Mouse (Mus musculus) T-helper 2 cell (primary cell): Measurements from ENCODE around the gene Aplp1.

Experiments
- in situ Hi-C: fragments of 300-600 bp; cut with MboI, MseI; formaldehyde crosslinking; loops from one replicate; pipeline ENCODE4 v1.15.1; 2025; ENCODE audit warnings: high pct_unique_total_duplicates

Aplp1 gene

DNA sequence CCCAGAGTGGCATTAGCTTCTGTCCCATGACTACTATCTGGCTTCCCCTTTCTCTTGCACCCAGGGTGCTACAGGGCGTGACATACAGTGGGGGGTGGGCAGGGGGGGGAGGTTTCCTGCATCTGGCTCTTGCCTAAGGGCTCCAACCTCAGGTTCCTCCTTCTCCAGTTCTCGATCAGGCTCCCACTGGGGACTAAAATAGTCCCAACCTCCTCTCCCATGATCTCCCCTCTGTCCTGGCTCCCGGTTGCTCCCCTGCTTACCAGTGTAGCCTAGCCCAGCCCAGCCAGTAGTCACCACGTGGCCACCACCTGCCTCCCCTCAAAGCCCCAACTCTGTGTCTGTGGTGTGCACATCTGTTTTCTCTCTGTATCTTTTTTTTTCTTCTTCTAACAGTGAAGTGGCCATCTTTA lies 32.6 kb downstream of the Aplp1 start:
- in situ Hi-C loops, result loop anchor here (25.0 kb wide), 1 partner anchor 750 kb away; the partner anchor contains the start of gene Gramd1a

DNA sequence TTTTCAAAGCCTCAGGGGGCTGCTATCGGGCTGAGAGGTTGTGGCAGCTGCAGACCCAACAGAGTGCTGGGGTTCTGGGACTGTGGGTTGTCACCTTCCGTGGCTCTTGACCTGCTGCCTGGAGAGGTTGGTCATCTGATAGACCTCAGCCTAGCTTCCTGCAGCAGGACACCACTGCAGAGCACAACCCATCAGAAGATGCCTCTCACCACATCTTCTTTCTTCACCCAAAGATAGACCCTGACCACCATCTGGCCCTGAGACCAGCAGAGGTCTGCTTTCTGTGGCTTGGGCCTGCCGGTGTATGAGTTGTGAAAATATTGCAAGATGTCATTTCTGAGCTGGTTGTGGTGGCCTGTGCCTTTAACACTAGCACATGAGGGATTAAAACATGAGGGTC lies 34.3 kb downstream of the Aplp1 start:
- in situ Hi-C loops, result loop anchor here (25.0 kb wide), 1 partner anchor 751 kb away; the partner anchor contains the start of gene Gramd1a

DNA sequence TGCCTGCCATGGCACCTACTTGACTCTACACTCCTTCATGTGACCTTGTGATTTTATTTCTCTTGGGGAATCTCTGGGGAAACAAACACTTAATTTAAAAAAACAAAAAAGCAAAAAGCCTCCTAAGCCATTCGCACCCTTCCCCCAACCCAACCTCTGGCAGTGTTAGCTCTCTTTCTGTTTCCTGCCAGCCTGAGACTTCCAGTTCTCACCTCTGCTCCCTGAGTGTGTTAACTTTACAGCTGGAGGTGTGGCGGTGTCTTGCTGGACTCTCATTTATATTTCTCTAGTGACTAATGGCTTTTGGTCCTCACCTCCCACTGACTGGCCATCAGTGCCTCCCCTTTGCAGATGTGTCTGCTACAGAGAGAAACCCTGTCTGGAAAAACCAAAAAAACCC lies 35.5 kb downstream of the Aplp1 start:
- in situ Hi-C loops, result loop anchor here (25.0 kb wide), 1 partner anchor 753 kb away; the partner anchor contains the start of gene Gramd1a

DNA sequence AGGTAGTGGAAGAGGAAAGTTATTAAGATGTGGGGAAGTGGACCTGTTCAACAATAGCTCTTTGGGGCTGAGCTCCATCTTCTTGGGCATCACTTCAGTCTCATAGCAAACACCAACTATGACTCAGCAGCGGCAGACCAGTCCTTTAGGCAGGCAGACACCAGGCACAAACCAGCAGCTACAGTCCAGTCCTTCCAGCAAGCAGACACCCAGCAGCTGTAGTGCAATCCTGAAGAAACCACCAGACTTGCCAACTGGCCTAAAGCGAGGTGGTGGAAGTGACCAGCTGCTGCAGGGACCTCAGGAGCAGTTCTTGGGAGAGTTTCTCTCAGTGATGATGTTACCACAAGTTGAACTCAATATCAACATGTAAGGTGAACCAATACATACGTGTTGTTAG lies 36.7 kb downstream of the Aplp1 start:
- in situ Hi-C loops, result loop anchor here (25.0 kb wide), 1 partner anchor 754 kb away; the partner anchor contains the start of gene Gramd1a

DNA sequence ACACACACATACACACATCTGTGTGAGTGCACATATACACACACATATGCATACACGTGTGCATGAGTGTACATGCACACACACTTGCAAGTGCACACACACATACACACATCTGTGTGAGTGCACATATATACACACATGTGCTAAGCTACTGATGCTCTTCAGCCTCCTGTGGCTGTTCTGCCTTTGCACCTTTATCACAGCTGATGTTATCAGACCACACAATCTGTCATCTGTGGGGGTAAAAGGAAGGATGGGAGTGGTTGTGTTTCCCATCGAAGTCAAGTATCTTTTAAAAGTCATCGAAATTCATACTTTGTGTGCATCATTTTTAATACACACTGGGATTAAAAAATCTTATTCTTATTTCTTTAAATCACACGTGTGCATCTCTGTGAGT lies 43.0 kb downstream of the Aplp1 start:
- in situ Hi-C loops, result loop anchor here (25.0 kb wide), 1 partner anchor 760 kb away; the partner anchor contains the start of gene Gramd1a

DNA sequence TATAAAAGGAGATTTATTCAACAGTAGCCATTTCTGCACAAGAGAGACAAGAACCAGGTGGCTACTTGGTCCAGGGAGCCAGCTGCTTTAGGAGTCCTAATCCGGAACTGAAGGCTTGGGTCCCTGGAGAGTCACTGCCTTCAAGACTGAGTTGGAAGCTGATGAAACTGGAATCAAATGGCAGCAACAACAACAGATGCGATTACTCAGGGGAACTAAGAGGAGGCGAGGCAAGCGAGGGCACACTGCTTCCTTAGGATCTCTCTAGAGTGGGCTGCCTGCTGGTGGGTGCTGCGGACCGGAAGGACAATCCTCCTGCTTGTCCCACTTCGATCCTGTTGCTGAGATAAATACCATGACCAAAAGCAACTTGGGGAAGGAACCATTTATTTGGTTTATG lies 45.7 kb downstream of the Aplp1 start:
- in situ Hi-C loops, result loop anchor here (10.0 to 25.0 kb wide), 2 partner anchors 763 to 1365 kb away; partner anchors contain the start of gene Gramd1a

GRCm38 (mm10) chr7:30394871-30395270 lies 50.5 kb downstream of the Aplp1 start:
- in situ Hi-C loops, result loop anchor here (10.0 kb wide), 1 partner anchor 1360 kb away; no protein-coding TSS in a partner anchor

DNA sequence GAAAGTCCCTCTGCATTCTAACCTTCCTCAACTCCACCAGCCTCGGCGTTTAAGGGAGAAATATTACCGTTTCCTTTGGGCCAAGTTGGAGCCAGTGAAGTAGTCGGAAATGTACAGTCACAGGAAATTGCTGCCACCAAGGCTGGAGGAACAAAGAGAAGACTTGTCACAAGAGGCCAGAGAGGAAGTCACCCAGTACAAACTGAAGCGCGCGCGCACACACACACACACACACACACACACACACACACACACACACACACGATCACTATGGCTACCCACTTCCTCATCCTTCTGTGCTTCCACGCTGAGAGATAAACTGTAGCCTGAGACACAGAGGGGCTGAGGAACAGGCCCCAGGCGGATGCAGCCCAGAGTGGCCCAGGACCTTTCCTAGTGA lies 51.0 kb downstream of the Aplp1 start:
- in situ Hi-C loops, result loop anchor here (10.0 kb wide), 1 partner anchor 1360 kb away; no protein-coding TSS in a partner anchor

- in situ Hi-C loops, result loop anchor here (10.0 kb wide), 1 partner anchor 1359 kb away; no protein-coding TSS in a partner anchor
Measured at GRCm38 (mm10) chr7:30393631-30394030, 51.7 kb downstream of the Aplp1 start.

- in situ Hi-C loops, result loop anchor here (10.0 kb wide), 1 partner anchor 1358 kb away; no protein-coding TSS in a partner anchor
Measured at GRCm38 (mm10) chr7:30392746-30393520, 52.4 kb downstream of the Aplp1 start.
